Mouse (Mus musculus): Measurements from ENCODE around the gene Josd1. TPM values are rescaled to one million over a fixed set of nuclear protein-coding genes. Genes with fewer than 3 reads are reported as not detected.

Gene Josd1
- polyA plus RNA-seq, 1 experiment = 37.0 TPM

DNA sequence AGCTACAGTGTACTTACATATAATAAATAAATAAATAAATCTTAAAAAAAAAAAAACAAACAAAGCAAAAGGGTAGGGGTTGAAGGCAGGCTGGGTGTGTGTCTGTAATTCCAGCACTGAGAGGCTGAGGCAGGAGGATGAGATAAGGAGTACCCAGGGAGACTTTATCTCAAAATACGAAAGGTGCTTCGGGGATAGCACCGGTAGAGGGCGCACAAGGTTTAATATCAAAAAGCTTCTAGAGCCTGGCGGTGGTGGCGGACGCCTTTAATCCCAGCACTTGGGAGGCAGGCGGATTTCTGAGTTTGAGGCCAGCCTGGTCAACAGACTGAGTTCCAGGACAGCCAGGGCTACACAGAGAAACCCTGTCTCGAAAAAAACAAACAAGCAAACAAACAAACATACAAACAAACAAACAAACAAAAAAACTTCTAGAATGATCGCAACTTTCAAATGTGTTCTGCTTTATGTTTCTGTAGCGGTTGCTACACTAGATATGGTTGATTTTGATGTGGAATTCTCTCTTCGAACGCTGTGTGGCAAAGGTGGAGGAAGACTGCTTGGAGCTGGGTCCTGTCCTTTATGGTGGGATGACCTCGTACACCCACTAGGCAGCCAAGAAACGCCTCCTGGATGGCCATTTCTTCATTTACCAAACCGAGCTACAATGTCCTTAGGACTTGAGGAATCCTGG is 29.7 kb downstream of the Josd1 start:
- TF ChIP-seq MYOD1 (IDR thresholded peaks at IDR 0.05; ENCODE audit: control insufficient read depth, insufficient read length, low read depth) (no peak), CTCF (IDR thresholded peaks at IDR 0.05; ENCODE audit: control insufficient read depth, insufficient read depth, insufficient read length) (peak; percentile 52), MAX (IDR thresholded peaks at IDR 0.05) (peak; percentile 56)
- Histone ChIP-seq H3ac (ENCODE audit: control insufficient read depth, insufficient read length, low read depth) (peak overlapping the region; percentile 83), H3K79me2 (ENCODE audit: control insufficient read depth, insufficient read depth) (no peaks in the 10 kb centered on the region), H3K36me3 (ENCODE audit: control insufficient read depth, insufficient read depth) (peaks cover 6% of the 10 kb centered on the region), H3K79me3 (ENCODE audit: low read depth) (no peaks in the 10 kb centered on the region), H3K4me3 (ENCODE audit: insufficient read depth, poor library complexity, severe bottlenecking) (peak overlapping the region; percentile 68), H3K27me3 (ENCODE audit: control insufficient read depth, insufficient read depth, insufficient read length) (no peaks in the 10 kb centered on the region)

DNA sequence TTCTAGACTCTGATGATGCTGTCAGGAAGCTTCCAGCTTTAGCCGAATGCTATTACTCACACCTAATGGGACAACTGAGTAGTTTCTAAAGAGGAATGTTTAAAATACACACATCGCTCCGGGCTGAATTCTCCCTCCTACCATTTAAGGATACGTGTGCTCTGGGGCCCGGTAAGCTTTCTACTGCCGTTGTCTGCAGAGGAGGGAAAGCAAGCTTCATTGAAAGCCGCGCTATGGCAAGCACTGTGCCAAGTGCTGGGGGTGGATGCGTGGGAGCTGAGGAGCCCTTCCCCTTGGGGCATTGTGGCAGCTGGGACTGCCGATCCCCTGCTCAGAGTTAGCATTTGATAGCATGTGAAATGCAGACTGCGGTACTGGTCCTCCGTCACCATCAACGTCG is 31.3 kb downstream of the Josd1 start:
- Histone ChIP-seq H3K4me3 (ENCODE audit: insufficient read depth, poor library complexity, severe bottlenecking) (no peak overlapping the region), H3K79me3 (ENCODE audit: low read depth) (no peaks in the 10 kb centered on the region), H3ac (ENCODE audit: control insufficient read depth, insufficient read length, low read depth) (no peak overlapping the region), H3K79me2 (ENCODE audit: control insufficient read depth, insufficient read depth) (no peaks in the 10 kb centered on the region), H3K27me3 (ENCODE audit: control insufficient read depth, insufficient read depth, insufficient read length) (no peaks in the 10 kb centered on the region), H3K36me3 (ENCODE audit: control insufficient read depth, insufficient read depth) (no peaks in the 10 kb centered on the region)
- no peak for TF ChIP-seq FOSL1 (IDR thresholded peaks at IDR 0.05; ENCODE audit: insufficient read depth, low read length, poor library complexity, severe bottlenecking)
- no peak for TF ChIP-seq MYOG (IDR thresholded peaks at IDR 0.05; ENCODE audit: control insufficient read depth, extremely low read depth, insufficient read length)
- TF ChIP-seq CEBPB (IDR thresholded peaks at IDR 0.05; ENCODE audit: low read depth) = no peak
- no peak for TF ChIP-seq USF1 (IDR thresholded peaks at IDR 0.05; ENCODE audit: low read depth)
- TF ChIP-seq CTCF (IDR thresholded peaks at IDR 0.05; ENCODE audit: control insufficient read depth, insufficient read depth, insufficient read length) = no peak
- TF ChIP-seq MAX (IDR thresholded peaks at IDR 0.05) = no peak
- no peak for TF ChIP-seq MYOD1 (IDR thresholded peaks at IDR 0.05; ENCODE audit: control insufficient read depth, insufficient read length, low read depth)

DNA sequence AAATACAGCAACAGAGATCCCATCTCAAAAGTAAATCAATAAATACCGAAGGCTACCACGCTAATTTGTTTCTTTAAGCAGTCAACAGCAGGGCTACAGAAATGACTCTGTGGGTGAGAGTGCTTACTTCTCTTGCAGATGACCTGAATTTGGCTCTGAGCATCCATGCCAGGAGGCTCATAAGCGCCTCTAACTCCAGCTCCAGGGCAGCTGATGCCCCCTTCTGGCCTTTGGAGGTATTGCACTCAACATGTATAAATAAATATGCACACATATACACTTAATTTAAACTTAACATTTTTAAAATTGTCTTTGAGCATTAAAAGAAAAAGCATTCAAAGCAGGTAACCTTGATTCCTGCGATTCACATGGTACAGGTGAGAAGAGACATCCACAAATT is 36.2 kb downstream of the Josd1 start:
- no peaks in the 10 kb centered on the region for H3K27me3 ChIP-seq (ENCODE audit: control insufficient read depth, insufficient read depth, insufficient read length)
- TF ChIP-seq USF1 (IDR thresholded peaks at IDR 0.05; ENCODE audit: low read depth) (no peak), CEBPB (IDR thresholded peaks at IDR 0.05; ENCODE audit: low read depth) (no peak), FOSL1 (IDR thresholded peaks at IDR 0.05; ENCODE audit: insufficient read depth, low read length, poor library complexity, severe bottlenecking) (no peak), CTCF (IDR thresholded peaks at IDR 0.05; ENCODE audit: control insufficient read depth, insufficient read depth, insufficient read length) (no peak), MYOG (IDR thresholded peaks at IDR 0.05; ENCODE audit: control insufficient read depth, extremely low read depth, insufficient read length) (no peak), MYOD1 (IDR thresholded peaks at IDR 0.05; ENCODE audit: control insufficient read depth, insufficient read length, low read depth) (no peak), MAX (IDR thresholded peaks at IDR 0.05) (no peak)
- no peaks in the 10 kb centered on the region for H3K79me3 ChIP-seq (ENCODE audit: low read depth)
- no peaks in the 10 kb centered on the region for H3K36me3 ChIP-seq (ENCODE audit: control insufficient read depth, insufficient read depth)
- H3K79me2 ChIP-seq (ENCODE audit: control insufficient read depth, insufficient read depth) = no peaks in the 10 kb centered on the region
- H3ac ChIP-seq (ENCODE audit: control insufficient read depth, insufficient read length, low read depth) = no peak overlapping the region
- H3K4me3 ChIP-seq (ENCODE audit: insufficient read depth, poor library complexity, severe bottlenecking) = no peak overlapping the region

DNA sequence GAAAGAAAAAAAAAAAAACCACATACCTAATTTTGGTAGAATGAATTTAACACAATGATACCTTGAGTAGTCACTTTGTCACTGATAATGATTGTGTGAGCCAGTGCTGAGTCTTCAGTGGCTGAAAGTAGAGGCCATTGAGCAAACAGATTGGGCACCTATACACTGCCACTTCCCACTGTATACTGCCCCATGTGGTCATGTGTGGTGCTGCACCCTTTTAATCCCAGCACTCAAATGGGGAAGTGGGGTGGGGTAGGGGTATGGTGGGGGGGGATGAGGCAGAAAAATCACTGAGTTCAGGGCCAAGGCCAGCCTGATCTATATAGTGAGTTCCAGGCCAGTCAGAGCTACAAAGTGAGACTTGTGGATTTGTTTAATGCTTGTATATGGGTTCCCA is 37.1 kb downstream of the Josd1 start:
- Histone ChIP-seq H3K4me3 (ENCODE audit: insufficient read depth, poor library complexity, severe bottlenecking) (no peak overlapping the region), H3K36me3 (ENCODE audit: control insufficient read depth, insufficient read depth) (no peaks in the 10 kb centered on the region), H3K79me2 (ENCODE audit: control insufficient read depth, insufficient read depth) (no peaks in the 10 kb centered on the region), H3K79me3 (ENCODE audit: low read depth) (no peaks in the 10 kb centered on the region), H3ac (ENCODE audit: control insufficient read depth, insufficient read length, low read depth) (no peak overlapping the region), H3K27me3 (ENCODE audit: control insufficient read depth, insufficient read depth, insufficient read length) (no peaks in the 10 kb centered on the region)
- peak; percentile 58 for TF ChIP-seq CTCF (IDR thresholded peaks at IDR 0.05; ENCODE audit: control insufficient read depth, insufficient read depth, insufficient read length)
- TF ChIP-seq USF1 (IDR thresholded peaks at IDR 0.05; ENCODE audit: low read depth) = peak; percentile 4
- no peak for TF ChIP-seq CEBPB (IDR thresholded peaks at IDR 0.05; ENCODE audit: low read depth)

DNA sequence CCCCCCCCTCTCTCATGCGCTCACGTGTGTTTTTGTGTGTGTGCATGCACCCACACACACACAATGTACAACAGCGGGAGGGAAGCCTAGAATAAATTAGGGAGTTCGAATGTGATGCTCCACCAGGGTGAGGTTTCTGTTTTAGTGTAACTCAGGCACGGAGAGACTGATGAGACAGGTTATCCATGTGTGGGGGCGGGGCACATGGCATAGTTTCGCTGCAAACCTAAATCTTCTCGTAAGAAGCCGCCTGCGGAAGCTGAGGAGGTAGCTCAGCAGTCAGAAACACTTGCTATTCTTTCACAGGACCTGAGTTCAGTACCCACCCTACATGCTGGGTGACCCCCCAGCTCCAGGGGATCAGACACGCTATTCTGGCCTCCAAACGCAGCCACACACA is 39.6 kb downstream of the Josd1 start:
- Histone ChIP-seq H3K79me3 (ENCODE audit: low read depth) (no peaks in the 10 kb centered on the region), H3K36me3 (ENCODE audit: control insufficient read depth, insufficient read depth) (no peaks in the 10 kb centered on the region), H3K79me2 (ENCODE audit: control insufficient read depth, insufficient read depth) (no peaks in the 10 kb centered on the region), H3ac (ENCODE audit: control insufficient read depth, insufficient read length, low read depth) (no peak overlapping the region), H3K4me3 (ENCODE audit: insufficient read depth, poor library complexity, severe bottlenecking) (no peak overlapping the region), H3K27me3 (ENCODE audit: control insufficient read depth, insufficient read depth, insufficient read length) (no peaks in the 10 kb centered on the region)
- TF ChIP-seq CTCF (IDR thresholded peaks at IDR 0.05; ENCODE audit: control insufficient read depth, insufficient read depth, insufficient read length) = no peak
- no peak for TF ChIP-seq MYOD1 (IDR thresholded peaks at IDR 0.05; ENCODE audit: control insufficient read depth, insufficient read length, low read depth)
- TF ChIP-seq MAX (IDR thresholded peaks at IDR 0.05) = no peak
- no peak for TF ChIP-seq CEBPB (IDR thresholded peaks at IDR 0.05; ENCODE audit: low read depth)
- no peak for TF ChIP-seq FOSL1 (IDR thresholded peaks at IDR 0.05; ENCODE audit: insufficient read depth, low read length, poor library complexity, severe bottlenecking)
- TF ChIP-seq MYOG (IDR thresholded peaks at IDR 0.05; ENCODE audit: control insufficient read depth, extremely low read depth, insufficient read length) = no peak
- no peak for TF ChIP-seq USF1 (IDR thresholded peaks at IDR 0.05; ENCODE audit: low read depth)

DNA sequence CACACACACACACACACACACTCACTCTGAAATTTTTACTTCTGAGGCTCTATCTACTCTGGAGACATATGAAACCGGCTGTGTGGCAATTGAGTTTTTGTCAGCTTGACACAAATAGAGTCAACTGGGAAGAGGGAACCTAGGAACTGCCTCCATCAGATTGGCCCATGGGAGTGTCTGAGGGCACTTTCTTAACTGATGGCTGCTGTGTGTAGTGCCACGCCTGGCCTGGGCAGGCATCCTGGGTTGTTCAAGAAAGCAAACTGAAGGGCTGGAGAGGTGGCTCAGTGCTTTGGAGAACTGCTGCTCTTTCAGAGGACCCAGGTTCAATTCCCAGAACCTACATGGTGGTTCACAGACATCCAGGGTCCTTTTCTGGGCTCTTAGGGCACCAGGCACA is 42.2 kb downstream of the Josd1 start:
- Histone ChIP-seq H3K79me2 (ENCODE audit: control insufficient read depth, insufficient read depth) (no peaks in the 10 kb centered on the region), H3ac (ENCODE audit: control insufficient read depth, insufficient read length, low read depth) (no peak overlapping the region), H3K4me3 (ENCODE audit: insufficient read depth, poor library complexity, severe bottlenecking) (no peak overlapping the region), H3K79me3 (ENCODE audit: low read depth) (no peaks in the 10 kb centered on the region), H3K36me3 (ENCODE audit: control insufficient read depth, insufficient read depth) (no peaks in the 10 kb centered on the region), H3K27me3 (ENCODE audit: control insufficient read depth, insufficient read depth, insufficient read length) (no peaks in the 10 kb centered on the region)
- TF ChIP-seq MYOG (IDR thresholded peaks at IDR 0.05; ENCODE audit: control insufficient read depth, extremely low read depth, insufficient read length) (no peak), CEBPB (IDR thresholded peaks at IDR 0.05; ENCODE audit: low read depth) (no peak), USF1 (IDR thresholded peaks at IDR 0.05; ENCODE audit: low read depth) (no peak), FOSL1 (IDR thresholded peaks at IDR 0.05; ENCODE audit: insufficient read depth, low read length, poor library complexity, severe bottlenecking) (no peak), CTCF (IDR thresholded peaks at IDR 0.05; ENCODE audit: control insufficient read depth, insufficient read depth, insufficient read length) (no peak), MYOD1 (IDR thresholded peaks at IDR 0.05; ENCODE audit: control insufficient read depth, insufficient read length, low read depth) (no peak), MAX (IDR thresholded peaks at IDR 0.05) (no peak)
